Mouse (Mus musculus) erythroblast, embryonic 14.5 days (primary cell): ENCODE data around the gene Ccdc171. TPM values are rescaled to one million over a fixed set of nuclear protein-coding genes. Genes with fewer than 3 reads are reported as not detected.

ENCODE experiments used
- H3K27me3 ChIP-seq: 2 replicates; pipeline ENCODE4 v1.6.1; 2012; ENCODE audit warnings: inconsistent platforms; ENCODE audit not compliant: control insufficient read depth
- H3K36me3 ChIP-seq: 2 replicates; pipeline ENCODE4 v1.6.1; 2012; ENCODE audit warnings: mild to moderate bottlenecking, inconsistent platforms; ENCODE audit not compliant: control insufficient read depth
- H3K4me1 ChIP-seq: 2 replicates; pipeline ENCODE4 v1.6.1; 2012; ENCODE audit warnings: inconsistent platforms; ENCODE audit not compliant: control insufficient read depth
- H3K4me3 ChIP-seq: replicated peaks from 2 replicates; pipeline ENCODE3; 2012; ENCODE audit warnings: moderate library complexity, mild to moderate bottlenecking, inconsistent platforms
- H3K9me3 ChIP-seq: 2 replicates; pipeline ENCODE4 v1.6.1; 2012; ENCODE audit warnings: low read length, inconsistent platforms, mixed read lengths; ENCODE audit not compliant: control insufficient read depth
- GATA1 ChIP-seq: IDR thresholded peaks from 2 replicates; pipeline ENCODE4 v1.6.1; 2012; ENCODE audit warnings: low read length, inconsistent platforms, mixed read lengths
- TAL1 ChIP-seq: IDR thresholded peaks from 3 replicates; pipeline ENCODE4 v1.6.1; 2012; ENCODE audit warnings: low read length, inconsistent platforms, mixed read lengths
- polyA plus RNA-seq: library from polyadenylated mRNA; stranded (reverse); fragments of >175 nt; gene quantifications from 2 replicates; pipeline ENCODE4 v1.2.3, GENCODE M21; 2012

Gene Ccdc171
- polyA plus RNA-seq, 1 experiment, result not detected

GRCm38 (mm10) chr4:83888459-83889054 lies 363.2 kb downstream of the Ccdc171 start:
- Histone ChIP-seq H3K4me1 (no peaks in the 10 kb centered on the region), H3K9me3 (no peaks in the 10 kb centered on the region), H3K36me3 (no peaks in the 10 kb centered on the region), H3K27me3 (no peaks in the 10 kb centered on the region), H3K4me3 (no peak overlapping the region)
- TF ChIP-seq TAL1 (no peak), GATA1 (no peak)

- TF ChIP-seq GATA1 (no peak), TAL1 (no peak)
- Histone ChIP-seq H3K4me3 (no peak overlapping the region), H3K27me3 (no peaks in the 10 kb centered on the region), H3K4me1 (no peaks in the 10 kb centered on the region), H3K36me3 (no peaks in the 10 kb centered on the region), H3K9me3 (no peaks in the 10 kb centered on the region)
Observed at GRCm38 (mm10) chr4:83902081-83902645, 376.8 kb downstream of the Ccdc171 start.

Other genes starting within 250 kb of the Ccdc171 start
- under 0.01 TPM in 1 of 2 replicates, not detected in the other for gene Ttc39b, start 201.3 kb upstream of the Ccdc171 start, polyA plus RNA-seq
- 0.38 and 0.55 TPM in 2 replicates for gene Snapc3, start 107.8 kb upstream of the Ccdc171 start, polyA plus RNA-seq
- gene Psip1, start 39.1 kb upstream of the Ccdc171 start, polyA plus RNA-seq, result 8.5 TPM in 2 replicates